8 mouse cellular contexts compared by ENCODE assay signal in genomic region chr6:88199718-88200692, GRCm38 (mm10). TPM values are rescaled to one million over a fixed set of nuclear protein-coding genes. Genes with fewer than 3 reads are reported as not detected.
DNase-seq lines count a peak whose midpoint lies in the region; ATAC-seq and TF ChIP-seq lines count a peak whose summit lies in the region.

No protein-coding gene starts in this region.

- intact Hi-C loops in heart, postnatal 25 days (cut with DNase I) = no loop called here

- no peak for TF ChIP-seq EP300 in lung, postnatal 0 days (IDR thresholded peaks at IDR 0.05)

- H3K36me3 ChIP-seq in lung, postnatal 0 days (ENCODE audit: insufficient read depth, low read length) = no peaks in the 10 kb centered on the region

- H3K27me3 ChIP-seq in lung, postnatal 0 days (replicated peaks; ENCODE audit: insufficient read depth, low read length) = peaks cover 82% of the 10 kb centered on the region

- H3K9ac ChIP-seq in lung, postnatal 0 days (replicated peaks; ENCODE audit: low read depth) = peak overlapping the region; percentile 56; the same call in 1 of the 2 replicates

- TF ChIP-seq POLR2A in bone marrow macrophage, adult 2 months (IDR thresholded peaks at IDR 0.05; ENCODE audit: borderline replicate concordance, low read depth, low read length) = no peak

- H3K9me3 ChIP-seq in lung, postnatal 0 days (ENCODE audit: low read length) = no peaks in the 10 kb centered on the region

- no peaks in the 10 kb centered on the region; the same call in 1 of the 2 replicates for H3K4me1 ChIP-seq in bone marrow macrophage, adult 2 months (ENCODE audit: control insufficient read depth, insufficient read depth, low read length)
- peaks cover 22% of the 10 kb centered on the region; the same call in 1 of the 2 replicates for H3K4me1 ChIP-seq in lung, postnatal 0 days (ENCODE audit: insufficient read depth, low read depth, low read length)

- WGBS in lung, postnatal 0 days = 9% methylated on average over 50 of the region's 50 CpGs

- ATAC-seq in lung, postnatal 0 days = no peak

- no peak overlapping the region for H3K27ac ChIP-seq in bone marrow macrophage, adult 2 months (ENCODE audit: insufficient read depth, low read depth, low read length)
- 0 out of 2 replicates have a peak overlapping the region, but pooled peaks have one; percentile 61 for H3K27ac ChIP-seq in lung, postnatal 0 days (ENCODE audit: low read length)

- peak overlapping the region; percentile 69 for H3K4me2 ChIP-seq in lung, postnatal 0 days (replicated peaks; ENCODE audit: low read depth, low read length)

- DNase-seq in adrenal gland, postnatal 14 days = peak; percentile 29
- no peak for DNase-seq in adrenal gland, postnatal 10 days
- peak; percentile 5 for DNase-seq in heart, postnatal 25 days (ENCODE audit: low spot score)
- DNase-seq in lung, postnatal 0 days (ENCODE audit: low spot score) = no peak
- DNase-seq in cerebellum, adult 9-10 months = no peak
- DNase-seq in adrenal gland, postnatal 25 days = no peak
- DNase-seq in urinary bladder, postnatal 25 days (ENCODE audit: low spot score) = no peak

- no peak for TF ChIP-seq CTCF in bone marrow macrophage, adult 2 months (IDR thresholded peaks at IDR 0.05; ENCODE audit: low read depth, low read length)
- no peak for TF ChIP-seq CTCF in lung, postnatal 0 days (IDR thresholded peaks at IDR 0.05)

- H3K4me3 ChIP-seq in bone marrow macrophage, adult 2 months (ENCODE audit: insufficient read depth, low read length) = peak overlapping the region; percentile 43
- peak overlapping the region; percentile 52 for H3K4me3 ChIP-seq in lung, postnatal 0 days (ENCODE audit: low read depth, low read length)

RNA-seq across cellular contexts. Expression of gene Gata2, which starts 6.3 kb away (rescaled TPM):
- 26.3 and 36.4 TPM in 2 replicates for total RNA-seq in adrenal gland, postnatal 14 days (2021)
- 10 to 100 TPM; 26.3 to 33.2 TPM for total RNA-seq in adrenal gland, postnatal 10 days (2021)
- 0.33 TPM in 1 of 2 replicates, not detected in the other for polyA plus RNA-seq in bone marrow macrophage, adult 2 months (2012; ENCODE audit: insufficient read depth, insufficient read length, missing spikeins)
- 10 to 100 TPM; 17.0 to 19.8 TPM for total RNA-seq in heart, postnatal 25 days (2021)
- polyA plus RNA-seq in lung, postnatal 0 days (2015; fragmentation: Nextera tagmentation; extraction: Ambion mirVana) = 86.2 and 104 TPM in 2 replicates
- total RNA-seq in adrenal gland, postnatal 25 days (2021) = 25.6 and 37.7 TPM in 2 replicates

RNA-seq across cellular contexts. Expression of gene Dnajb8, which starts 22.1 kb away (rescaled TPM):
- not detected in 2 replicates for total RNA-seq in adrenal gland, postnatal 14 days (2021)
- not detected for total RNA-seq in adrenal gland, postnatal 10 days (2021)
- polyA plus RNA-seq in bone marrow macrophage, adult 2 months (2012; ENCODE audit: insufficient read depth, insufficient read length, missing spikeins) = not detected in 2 replicates
- not detected for total RNA-seq in heart, postnatal 25 days (2021)
- not detected in 2 replicates for polyA plus RNA-seq in lung, postnatal 0 days (2015; fragmentation: Nextera tagmentation; extraction: Ambion mirVana)
- total RNA-seq in adrenal gland, postnatal 25 days (2021) = not detected in 2 replicates

Comparison
In these comparisons a context has a peak if more than half of its experiments do, and no peak if none do; other contexts are left out.
1. DNase-seq: peak in adrenal gland, postnatal 14 days (single experiment) and heart, postnatal 25 days (single experiment); none in adrenal gland, postnatal 10 days (single experiment), lung, postnatal 0 days (single experiment), cerebellum, adult 9-10 months (single experiment), adrenal gland, postnatal 25 days (single experiment) and urinary bladder, postnatal 25 days (single experiment).